Mouse (Mus musculus): ENCODE data around the gene Slc4a3.
A peak's percentile ranks its signal among the peaks of the same experiment; 100 is the strongest.

Slc4a3 gene

DNA sequence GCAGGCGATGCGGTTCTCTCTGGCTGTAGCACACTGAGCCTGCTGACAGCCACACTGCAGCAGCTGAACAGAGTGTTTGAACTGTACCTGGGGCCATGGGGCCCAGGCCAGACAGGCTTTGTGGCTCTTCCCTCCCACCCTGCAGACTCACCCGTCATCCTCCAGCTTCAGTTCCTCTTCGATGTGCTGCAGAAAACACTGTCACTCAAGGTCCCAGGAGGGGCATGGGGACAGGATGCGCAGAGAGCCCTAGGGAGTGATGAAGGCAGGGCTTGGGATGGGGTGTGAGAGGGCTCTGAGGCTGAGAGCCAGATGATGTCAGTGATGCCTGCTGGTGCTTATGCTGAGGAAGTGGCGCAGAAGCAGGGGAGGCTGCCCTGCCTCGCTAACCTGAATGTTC is 21.4 kb upstream of the Slc4a3 start:
- DNase-seq: no peak

DNA sequence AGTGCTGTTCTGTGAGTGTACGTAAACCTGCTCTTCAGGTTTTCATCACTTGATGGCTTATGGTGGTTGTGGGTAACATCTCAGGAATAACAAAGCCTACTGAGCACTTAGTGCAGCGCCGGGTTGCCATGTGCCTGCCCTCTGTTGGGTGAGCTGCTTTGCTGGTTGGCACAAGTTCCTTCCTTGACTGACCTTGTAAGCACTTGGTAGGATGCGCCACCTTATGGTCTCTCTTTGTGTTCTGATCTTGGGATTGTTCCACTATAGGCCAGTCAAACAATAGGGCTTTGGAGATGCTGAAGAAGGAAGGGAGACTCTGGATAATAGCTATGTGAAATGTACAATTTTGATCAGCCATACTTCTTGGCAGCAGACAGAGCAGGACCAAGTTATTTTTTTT is 15.5 kb upstream of the Slc4a3 start:
- DNase-seq: no peak

DNA sequence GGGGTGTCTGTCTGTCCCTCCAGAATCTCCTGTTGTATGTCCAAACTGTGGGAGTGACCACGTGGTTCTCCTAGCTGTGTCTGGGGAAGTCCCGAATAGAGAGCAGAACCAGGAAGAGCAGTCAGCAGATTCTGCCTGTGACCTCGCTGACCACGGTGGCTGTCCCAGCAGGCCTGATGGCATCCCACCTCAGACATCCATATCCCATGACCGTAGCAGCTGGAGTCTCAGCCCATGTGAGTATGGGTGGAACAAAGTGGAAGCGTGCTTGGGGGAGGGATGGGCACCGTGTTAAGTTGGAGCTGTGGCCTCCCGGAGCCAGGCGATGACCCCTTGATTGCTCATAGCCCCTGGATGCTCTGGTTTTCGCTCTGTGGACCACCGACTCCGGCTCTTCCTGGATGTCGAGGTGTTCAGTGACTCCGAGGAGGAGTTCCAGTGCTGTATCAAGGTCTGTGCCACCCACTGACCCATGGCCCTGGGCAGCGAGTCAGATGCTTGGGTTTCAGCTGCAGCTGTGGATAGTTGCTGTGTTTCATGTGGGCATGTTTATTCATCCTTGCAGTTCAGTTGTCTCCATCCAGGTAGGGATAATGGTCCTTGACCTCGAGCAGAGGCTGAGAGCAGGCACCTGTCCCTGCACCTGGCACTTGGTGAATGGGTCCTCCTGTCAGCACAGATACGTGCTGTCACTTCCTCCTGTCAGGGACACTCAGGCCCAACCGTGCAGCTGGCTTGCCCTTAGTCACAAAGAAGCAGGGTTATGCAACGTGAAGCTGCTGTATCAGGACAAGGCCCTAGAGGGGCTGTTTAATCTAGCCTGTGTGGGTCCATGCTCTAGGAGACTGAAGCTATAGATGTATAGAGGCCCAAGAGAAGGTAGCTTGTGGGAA is 13.5 kb upstream of the Slc4a3 start:
- DNase-seq: no peak

DNA sequence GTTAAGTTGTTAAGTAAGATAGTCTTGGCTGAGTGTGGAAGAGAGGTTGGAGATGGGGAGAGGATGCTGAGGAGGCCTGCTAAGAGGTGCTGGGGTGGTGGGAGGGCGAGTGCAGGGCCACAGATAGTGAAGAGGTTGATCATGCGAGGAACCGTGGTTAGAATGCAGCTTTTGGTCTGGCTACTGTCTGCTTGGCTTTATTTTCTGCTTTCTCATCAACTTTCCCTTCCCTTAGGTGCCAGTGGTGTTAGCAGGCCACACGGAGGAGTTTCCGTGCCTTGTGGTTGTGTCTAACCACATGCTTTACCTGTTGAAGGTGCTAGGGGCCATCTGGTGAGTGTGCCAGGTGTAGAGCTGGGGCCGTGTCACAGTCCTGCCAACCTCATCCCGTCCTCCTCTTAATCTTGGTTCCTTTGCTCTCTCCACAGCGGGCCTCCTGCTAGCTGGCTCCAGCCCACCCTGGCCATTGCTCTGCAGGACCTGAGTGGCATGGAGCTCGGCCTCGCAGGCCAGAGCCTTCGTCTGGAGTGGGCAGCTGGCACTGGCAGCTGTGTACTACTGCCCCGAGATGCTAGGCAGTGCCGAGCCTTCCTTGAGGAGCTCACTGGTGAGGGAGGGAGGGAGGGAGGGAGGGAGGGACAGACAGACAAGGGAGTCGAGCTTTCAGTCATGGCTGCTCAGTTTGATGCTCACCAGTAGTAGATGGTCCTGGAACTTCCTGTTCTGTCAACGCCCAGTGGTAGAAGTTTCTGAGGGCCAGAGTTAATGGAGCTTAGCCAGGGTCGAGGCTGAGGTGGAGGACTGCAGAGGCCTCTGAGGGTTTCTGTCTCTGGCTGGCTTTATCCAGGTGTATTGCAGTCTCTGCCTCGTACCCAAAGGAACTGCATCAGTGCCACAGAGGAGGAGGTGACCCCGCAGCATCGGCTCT is 12.5 kb upstream of the Slc4a3 start:
- no peak for DNase-seq

DNA sequence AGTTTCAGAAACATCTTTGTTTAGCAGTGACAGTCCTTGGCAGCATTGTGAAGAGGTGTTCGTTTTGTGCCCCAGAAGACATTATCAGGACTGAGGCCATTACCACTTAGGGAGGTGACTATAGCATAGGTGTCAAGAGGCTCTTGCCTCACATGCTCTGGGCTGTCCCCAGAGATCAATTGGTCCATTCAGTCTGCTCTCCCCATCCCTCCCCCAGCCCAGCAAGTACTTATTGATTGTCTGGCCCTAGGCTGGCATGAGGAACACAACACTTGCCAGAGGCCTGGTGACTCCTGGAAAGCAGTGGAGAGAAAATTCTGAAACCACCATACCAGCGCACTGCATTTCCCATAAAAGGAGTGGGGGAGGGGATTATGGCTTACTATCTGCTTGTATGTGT is 8.5 kb upstream of the Slc4a3 start:
- no peak for DNase-seq

DNA sequence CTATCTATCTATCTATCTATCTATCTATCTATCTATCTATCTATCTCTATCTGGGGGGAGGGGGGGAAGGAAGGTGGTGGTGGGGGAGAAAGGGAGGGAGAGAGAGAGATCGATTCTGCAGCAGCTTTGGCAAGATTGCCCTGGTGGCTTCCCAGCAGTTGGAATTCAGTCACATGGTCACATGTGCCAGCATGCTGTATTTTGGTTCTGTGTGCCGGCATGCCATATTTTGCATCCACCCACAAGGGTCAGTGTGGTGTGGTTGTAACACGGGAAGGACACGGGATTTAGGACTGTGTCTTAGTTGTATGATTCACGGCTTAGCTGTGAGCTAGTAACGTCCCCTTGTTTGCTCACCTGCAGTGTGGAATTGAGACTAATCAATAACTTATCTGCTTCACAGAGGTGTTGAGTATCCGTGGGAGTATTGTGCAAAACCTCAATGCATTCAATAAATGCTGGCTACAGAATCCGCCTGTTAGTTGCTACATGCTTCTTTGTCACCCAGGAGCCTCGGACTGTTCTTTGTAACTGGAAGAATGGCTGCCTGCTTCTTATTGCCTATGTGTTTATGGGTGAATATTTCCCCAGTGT is 7.4 kb upstream of the Slc4a3 start:
- DNase-seq: no peak

DNA sequence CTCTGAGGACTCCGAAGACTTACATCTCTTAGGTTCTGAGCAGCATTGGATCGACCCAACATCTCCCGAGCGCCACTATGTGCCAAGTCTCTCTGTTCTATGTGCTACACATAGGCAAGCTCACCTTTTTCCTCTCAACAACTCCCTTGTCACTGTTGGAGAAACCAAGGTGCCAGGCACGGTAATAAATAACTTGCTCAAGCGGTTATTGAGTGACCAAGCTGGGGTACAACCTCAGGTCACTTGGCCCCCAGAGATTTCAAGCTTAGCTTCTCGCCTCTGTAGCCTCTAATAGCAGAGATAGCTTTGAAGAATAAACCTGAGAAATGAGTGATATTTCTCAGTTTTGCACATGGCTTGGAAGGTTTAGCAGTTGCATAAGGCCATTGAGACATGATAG is 4.6 kb upstream of the Slc4a3 start:
- peak in 1 of 2 experiments; percentile 41 for DNase-seq

DNA sequence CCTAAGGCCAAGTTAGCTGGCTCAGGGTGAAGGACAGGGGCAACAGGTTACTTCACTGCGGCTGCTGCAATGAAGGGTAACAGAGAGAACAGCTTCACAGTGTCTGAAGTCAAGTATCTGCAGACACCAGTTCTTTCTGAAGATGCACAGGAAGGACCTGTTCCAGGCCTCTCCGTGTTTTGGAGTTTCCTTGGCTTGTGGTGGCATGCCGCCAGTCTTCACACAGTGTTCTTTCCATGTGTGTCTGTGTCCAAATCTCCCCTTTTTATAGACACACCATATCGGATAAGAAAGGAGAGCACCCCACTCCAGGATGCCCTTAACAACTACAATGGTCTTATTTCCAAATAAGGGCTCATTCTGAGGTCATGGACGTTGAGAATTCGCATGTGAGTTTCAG is 1.7 kb upstream of the Slc4a3 start:
- DNase-seq: no peak

DNA sequence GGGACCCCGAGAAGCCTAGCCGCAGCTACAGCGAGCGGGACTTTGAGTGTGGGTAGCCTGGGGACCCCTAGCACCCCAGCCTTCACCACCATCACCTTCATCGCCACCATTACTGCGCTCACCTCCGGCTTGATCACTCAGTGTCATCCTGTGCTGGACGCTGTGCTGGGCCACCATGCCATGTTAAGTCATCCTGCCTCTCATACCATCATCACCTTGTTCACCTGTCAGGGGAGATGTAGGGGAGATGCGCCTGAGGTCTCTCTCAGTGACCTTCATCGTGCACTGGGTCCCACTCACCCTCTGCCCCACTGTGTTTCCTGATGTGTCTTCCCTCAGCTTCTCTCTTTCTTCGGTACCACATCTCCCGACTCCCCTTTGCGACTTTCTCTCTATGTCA is 1.3 kb downstream of the Slc4a3 start:
- no peak for DNase-seq

DNA sequence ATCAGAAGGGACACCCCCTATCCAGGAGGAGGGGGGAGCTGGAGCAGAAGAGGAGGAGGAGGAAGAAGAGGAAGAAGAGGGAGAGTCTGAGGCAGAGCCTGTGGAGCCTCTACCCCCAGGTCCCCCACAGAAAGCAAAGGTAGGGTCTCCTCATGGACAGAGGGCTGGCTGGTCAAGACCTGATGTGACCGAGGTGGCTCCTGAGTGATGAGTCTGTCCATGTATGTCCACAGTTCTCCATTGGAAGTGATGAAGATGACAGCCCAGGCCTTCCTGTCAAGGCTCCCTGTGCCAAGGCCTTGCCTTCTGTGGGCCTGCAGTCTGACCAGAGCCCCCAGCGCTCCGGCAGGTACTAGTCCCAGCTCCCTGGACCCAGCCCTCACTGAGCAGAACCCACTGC is 2.0 kb downstream of the Slc4a3 start:
- DNase-seq: no peak

DNA sequence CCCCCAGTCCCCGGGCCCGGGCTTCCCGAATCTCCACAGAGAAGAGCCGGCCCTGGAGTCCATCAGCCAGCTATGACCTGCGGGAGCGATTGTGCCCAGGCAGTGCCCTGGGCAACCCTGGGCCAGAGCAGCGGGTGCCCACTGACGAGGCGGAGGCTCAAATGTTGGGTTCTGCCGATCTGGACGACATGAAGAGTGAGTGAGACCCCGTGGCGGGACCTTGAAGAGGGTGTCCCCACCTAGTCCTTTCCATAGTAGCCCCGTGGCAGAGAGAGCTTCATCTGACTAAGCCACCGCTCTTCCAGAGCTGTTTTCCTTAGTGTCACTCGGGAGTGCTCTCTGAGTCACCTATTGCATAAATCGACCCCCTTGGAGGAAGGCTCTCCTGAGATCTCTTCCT is 2.8 kb downstream of the Slc4a3 start:
- no peak for DNase-seq

DNA sequence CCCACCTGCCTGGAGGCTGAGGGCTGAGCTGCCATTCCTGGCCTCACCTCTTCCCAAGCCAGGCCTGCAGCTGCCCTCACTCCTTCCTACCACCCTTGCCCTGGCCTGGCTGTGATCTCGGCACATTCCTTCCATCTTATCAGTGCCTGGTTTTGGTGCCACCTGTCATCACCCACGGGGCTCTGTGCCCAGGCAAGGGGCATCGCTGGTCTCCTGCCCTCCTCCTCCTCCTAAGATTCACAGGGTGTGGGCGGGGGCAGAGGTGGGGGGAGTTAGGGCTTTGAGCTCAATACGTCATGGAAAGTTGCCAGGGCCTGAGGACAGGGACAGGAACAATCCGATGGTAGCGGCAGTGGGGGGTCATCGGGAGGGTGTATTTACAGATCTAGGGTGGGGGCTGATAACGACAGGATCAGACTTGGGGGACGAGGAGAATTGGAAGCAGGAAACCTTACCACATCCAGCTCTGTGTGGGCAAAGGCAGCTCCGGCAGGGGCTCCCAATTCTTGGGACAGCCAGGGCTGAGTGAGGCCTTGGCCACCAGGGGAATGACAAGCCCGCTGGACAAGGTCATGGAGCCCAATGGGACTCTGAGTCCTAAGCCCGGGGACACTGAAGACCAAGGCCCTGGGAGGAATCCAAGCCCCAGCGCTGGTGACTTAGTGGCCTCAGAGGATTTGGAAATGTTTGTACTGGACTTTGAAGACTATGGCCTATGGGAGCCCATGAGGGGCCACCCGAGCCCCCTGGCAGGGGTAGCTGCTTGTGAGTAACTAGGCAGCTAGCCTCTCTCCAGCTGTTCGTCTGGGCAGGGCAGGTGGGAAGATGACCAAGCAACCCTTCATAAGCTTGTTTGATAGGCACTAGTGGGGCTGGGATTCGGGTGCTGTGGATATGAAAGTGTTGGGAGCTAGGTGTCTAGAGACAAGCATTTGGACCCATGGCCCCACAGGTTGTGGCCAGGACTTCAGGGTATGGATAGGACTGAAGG is 3.5 kb downstream of the Slc4a3 start:
- no peak for DNase-seq

DNA sequence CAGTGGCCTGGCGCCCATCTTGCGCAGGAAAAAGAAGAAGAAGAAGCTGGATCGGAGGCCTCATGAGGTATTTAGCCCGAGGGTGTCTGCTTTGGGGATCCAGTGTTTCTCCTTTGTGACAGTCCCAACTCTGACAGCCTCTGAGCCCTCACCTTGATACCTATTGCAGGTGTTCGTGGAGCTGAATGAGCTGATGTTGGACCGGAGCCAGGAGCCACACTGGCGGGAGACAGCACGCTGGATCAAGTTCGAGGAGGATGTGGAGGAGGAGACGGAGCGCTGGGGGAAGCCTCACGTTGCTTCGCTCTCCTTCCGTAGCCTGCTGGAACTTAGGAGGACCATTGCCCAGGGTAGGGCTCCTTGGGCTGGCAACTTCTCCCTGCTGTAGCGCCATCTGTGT is 4.5 kb downstream of the Slc4a3 start:
- DNase-seq: no peak

DNA sequence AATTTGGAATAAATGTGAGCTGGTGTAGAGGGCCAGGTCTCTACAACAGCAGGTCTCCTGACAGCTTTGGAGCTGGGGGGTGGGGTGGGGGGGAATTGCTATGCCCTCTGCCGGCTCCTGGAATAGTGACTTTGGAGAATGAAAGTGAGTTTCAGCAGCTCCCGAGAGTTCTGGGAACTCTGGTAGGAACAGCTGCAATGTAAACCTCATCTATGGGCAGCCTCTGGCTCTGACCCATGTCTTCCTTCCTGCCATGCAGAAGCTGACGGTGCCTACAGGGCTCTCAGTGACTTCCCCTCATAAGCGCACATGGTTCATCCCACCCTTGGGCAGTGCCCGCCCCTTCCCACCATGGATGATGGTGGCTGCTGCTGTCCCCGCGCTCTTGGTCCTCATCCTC is 9.6 kb downstream of the Slc4a3 start:
- DNase-seq: no peak

DNA sequence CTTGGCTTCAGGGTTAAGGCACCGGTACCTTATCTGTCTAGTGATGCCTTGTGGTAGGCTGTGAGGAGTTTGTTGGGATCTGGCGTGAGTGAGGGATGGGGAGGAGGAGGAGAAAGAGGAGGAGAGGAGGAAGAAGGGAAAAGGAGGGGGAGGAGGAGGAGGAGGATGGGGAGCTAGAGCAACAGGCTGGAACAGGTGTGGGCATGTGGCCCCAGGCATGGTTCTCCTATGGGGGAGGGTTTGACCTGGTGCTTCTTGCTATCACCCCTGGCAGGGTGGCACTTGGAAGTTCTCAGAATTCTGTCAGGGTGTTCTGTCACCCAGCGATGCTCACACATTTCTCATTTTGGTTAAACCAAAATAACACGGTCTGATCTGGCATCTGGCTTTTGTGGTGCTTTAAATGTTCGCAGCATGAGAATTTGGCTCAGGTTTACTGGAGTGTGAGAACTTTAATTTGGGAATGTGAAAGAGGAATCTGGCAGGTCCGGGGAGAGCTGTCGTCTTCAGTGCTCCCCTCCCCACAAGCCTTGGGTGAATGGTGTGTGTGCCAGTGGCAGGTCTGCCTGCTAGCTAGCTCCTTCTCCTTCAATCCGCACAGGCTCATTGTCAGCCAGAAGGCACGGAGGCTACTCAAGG is 10.2 kb downstream of the Slc4a3 start:
- DNase-seq: no peak

DNA sequence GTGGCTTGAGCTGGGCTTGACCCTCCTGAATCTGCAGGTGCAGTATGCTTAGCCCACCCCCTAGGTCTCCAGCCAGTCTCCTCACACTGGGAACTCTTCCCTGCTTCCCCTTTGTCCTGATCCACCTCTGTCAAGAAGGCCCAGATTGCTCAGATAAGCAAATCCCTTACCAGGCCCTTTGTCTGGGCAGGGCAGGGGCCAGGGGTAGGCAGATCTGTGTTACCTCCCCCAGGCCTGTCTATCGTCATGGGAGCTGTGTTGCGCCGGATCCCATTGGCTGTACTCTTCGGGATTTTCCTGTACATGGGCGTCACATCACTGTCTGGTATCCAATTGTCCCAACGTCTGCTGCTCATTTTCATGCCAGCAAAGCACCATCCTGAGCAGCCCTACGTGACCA is 11.0 kb downstream of the Slc4a3 start:
- no peak for DNase-seq

DNA sequence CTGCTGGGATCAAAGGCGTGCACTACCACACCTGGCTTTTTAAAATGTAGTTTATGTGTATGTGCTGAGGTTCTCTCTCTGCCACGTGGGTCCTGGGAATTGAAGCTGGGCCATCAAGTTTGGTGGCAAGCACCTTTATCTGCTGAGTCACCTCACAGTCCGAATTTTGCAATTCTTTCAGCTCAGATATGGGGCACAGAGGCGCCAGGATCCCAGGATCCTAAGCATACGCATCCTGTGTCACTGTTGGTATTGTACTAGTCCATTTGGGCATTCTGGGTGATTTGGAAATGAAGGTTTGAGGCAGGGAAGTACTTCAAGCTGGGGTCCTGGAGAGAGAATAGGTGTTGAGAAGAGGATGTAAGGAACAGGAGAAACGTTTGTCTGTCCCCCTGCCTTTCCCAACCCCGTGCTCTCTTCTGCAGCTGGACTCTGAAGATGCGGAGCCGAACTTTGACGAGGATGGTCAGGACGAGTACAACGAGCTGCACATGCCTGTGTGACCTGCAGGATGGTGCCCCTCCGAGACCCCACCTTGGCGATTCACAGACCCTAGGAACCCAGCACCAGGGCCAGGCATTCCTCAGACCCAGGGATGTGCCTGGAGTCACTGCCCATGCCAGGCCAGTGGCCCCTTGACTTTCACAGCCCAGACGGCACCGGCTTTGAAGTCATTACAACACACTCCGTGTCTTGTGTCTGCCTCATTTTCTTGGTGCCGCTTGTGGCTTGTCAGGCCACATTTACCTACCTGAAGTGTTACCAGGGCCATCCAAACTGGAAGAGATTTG is 12.5 kb downstream of the Slc4a3 start:
- no peak for DNase-seq

DNA sequence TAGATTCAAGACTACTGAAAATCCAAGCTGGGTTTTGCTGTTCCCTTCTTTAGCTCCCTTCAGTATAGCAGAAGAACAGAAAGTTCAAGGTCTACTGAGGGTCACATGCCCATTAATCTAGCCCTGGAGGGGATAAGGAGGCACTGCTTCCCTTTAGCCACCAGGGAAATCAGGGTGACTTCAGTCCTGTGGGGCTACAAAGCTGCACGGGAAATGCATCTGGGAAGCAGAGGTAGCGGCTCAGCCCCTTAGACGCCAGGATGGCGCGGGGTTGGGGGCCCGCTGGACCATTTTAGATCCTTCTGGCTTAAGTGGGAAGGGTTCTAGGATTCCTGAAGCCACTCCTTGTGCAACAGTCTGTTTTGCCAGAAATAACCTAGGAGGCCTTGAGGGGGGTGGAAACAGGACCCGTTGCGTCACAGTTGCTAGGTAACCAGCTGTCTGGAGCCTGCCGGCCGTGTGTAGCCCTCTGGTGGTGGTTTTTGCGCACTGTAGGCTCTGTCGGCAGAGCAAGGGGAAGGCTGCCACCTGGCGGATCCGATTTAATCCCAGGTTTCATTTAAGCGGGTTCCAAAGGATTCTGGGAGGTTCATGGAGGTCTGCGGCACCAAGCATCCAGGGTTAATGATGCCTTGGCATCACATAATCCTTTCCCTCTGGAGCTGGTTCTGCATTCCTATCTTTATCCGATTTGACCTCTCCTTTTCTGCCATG is 13.3 kb downstream of the Slc4a3 start:
- DNase-seq: peak; percentile 95

DNA sequence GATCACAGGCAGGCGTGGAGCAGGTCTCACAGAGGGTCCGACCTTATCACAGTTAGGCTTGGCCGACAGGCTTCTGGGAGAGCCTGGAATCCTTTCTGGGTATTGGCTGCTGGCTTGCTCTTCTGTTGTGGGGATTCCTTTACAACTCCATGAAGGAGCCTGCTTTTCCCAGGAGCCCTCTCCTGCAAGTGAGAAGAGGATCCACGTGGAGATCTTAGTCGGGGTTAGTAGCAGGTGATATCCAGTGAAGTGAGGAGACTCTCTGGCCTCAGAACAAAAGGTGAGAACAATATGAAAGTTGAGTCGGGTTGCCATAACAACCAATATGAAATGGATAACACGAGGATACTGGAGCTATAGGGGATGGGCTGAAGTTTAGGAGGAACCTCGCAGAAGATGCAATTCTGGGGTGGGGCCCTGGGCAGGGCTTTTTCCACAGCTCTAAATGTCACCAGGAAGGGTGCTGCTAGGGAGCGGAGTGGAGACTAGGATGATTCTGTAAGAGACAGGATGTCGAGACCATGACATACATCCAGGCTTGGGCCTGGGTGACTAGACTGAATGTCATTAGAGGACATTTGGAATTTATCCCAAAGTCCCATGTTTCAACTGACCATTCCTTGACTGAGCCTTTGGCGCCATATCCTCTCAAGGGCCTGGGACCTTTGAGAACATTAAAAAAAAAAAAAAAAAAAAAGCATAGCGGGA is 14.3 kb downstream of the Slc4a3 start:
- no peak for DNase-seq

All from kidney, postnatal 36 days (tissue).